Mouse (Mus musculus) kidney, adult 2 months (tissue): ENCODE measurements around the gene Tbcb.

Experiments
- CTCF ChIP-seq: fragments of 200-500 bp; conservative IDR thresholded peaks from 2 replicates; pipeline ENCODE4 v1.5.1; 2011; ENCODE audit warnings: low read depth, mild to moderate bottlenecking, control low read depth, low read length, moderate library complexity, mixed read lengths; ENCODE audit not compliant: insufficient read depth, insufficient read length
- POLR2A ChIP-seq: fragments of 200-500 bp; IDR thresholded peaks from one replicate; pipeline ENCODE4 v1.6.1; 2011; ENCODE audit warnings: low read depth, low read length, control low read depth

DNA sequence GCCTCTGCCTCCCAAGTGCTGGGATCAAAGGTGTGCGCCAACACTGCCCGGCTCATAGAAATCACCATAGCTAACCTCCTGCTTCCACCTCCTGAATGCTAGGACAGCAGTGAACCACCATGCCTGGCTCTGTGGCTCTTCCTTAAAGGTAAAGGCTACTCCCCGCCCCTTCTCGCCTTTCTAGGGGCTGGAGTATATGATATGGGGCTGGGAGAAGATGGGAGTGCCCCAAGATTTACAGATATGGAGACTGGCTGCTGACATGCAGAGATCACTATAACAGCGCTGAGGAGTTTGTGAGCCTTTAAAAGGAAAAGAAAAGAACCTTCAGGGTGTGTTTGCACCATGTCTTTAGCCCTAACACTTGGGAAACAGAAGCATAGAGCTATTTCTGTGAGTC is 9.9 kb downstream of the Tbcb start:
- no peak for TF ChIP-seq CTCF
- TF ChIP-seq POLR2A, result no peak
